Mouse (Mus musculus): ENCODE data around the gene Dmac1.
"Not testable (repeated sequence)": the region's sequence is repeated elsewhere in the genome, so short reads cannot be mapped to it uniquely, and the experiment has no call there.

The Dmac1 gene

GRCm38 (mm10) chr4:75278197-75279175 is at the start of gene Dmac1:
TSS of gene Dmac1 (minus strand) at chr4:75278305.
- DNase-seq (ENCODE audit: low spot score in 2 of 2) = peak; percentile 81 to 97

GRCm38 (mm10) chr4:75315431-75315830 is 37.3 kb upstream of the Dmac1 start:
- no peak for DNase-seq (ENCODE audit: low spot score in 2 of 2)

- DNase-seq (ENCODE audit: low spot score in 2 of 2) = no peak
Measured at GRCm38 (mm10) chr4:75315007-75315406, 36.9 kb upstream of the Dmac1 start.

DNA sequence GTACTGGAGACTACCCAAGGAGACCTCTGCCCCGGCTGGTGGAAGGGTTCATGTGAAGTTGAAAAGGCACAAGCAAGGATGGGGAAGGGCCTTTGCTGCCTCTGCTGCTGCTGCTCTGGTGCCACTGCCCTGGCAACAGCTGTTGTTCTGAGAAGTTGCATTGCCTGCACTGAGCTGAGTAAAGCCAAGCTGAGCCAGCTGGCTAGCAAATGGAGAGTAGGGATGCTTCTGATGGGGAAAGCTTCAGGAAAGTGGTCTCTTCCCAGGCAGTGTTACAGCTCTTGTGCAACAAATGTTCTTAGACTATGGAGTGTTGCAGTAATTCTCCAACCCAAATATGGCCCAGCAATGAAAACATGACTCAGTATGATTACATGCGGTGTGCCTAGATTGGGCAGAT is 33.8 kb upstream of the Dmac1 start:
- DNase-seq (ENCODE audit: low spot score in 2 of 2) = no peak

- no peak for DNase-seq (ENCODE audit: low spot score in 2 of 2)
Measured at GRCm38 (mm10) chr4:75311305-75311704, 33.2 kb upstream of the Dmac1 start.

DNA sequence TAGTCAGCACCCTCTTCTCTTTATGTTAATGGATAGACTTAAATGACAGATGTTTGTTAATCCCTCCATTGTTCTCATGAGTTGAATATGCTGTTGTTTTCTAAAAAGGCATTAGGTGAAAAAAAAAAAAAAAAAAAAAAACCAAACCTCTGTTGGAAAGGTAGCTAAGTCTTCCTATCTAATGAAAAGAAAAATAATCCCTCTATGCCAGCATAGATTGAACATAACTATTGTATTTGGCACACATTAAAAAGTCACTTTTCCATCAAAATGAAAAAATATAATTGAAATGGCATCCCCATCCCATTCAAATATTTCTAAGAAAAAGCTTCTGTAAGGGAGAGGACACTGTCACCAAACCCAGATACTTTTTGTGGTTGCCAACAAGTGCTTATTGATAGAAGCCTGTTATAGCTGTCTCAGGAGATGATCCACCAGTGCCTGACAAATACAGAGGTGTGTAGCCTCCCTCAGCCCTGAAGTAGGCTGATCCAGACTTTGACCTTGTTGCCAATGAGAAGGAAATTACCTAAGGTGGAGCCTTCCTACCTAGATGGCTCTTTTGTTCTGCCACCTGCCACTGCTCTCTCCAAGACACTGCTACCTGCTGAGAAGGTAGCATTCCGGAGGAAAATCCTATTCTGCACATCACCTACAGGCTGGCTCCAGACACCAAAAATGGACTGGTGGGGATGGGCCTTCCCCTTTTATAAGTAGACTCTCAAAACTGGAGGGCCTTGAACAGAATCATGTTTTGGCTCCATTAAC is 22.3 kb upstream of the Dmac1 start:
- no peak for DNase-seq (ENCODE audit: low spot score in 2 of 2)

GRCm38 (mm10) chr4:75292315-75292714 is 14.2 kb upstream of the Dmac1 start:
- DNase-seq (ENCODE audit: low spot score in 2 of 2) = no peak

GRCm38 (mm10) chr4:75291142-75291541 is 13.0 kb upstream of the Dmac1 start:
- DNase-seq (ENCODE audit: low spot score in 2 of 2) = no peak

DNA sequence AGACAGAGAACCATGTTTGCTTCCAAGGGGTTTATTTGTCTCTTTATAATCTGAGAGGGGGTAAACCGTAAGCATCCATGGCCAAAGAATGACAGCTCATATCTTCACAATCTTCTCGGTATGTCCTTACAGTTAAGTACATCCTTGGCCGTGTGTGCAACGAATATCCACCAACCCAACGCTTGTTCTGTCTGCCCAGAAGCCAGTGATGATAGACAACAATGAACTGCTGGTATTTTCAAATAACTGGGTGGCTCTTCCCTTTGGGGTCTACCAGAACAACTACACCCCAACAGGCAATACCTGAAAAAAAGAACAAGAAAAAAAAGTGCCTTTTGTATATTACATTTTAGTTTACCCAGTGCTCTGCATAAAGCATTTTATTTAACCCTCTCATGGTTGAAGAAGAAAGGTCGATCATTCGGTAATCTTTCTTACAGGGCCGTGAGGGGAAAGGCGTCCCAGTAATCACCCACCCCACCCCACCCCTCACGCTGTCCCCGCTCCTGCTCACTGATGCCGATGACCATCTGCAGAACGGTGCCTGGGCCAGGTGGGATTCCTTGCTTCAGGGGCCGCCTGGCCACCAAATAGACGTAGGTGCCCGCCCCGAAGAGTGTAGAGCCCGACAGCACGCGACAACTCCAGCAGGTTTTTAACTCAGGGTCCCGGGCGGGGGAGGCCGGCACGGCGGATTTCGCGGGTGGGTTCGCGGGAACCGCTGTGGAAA is 473 bp downstream of the Dmac1 start:
- DNase-seq (ENCODE audit: low spot score in 2 of 2) = no peak

- DNase-seq (ENCODE audit: low spot score in 2 of 2) = no peak
Measured at GRCm38 (mm10) chr4:75275737-75276136, 2.4 kb downstream of the Dmac1 start.

DNA sequence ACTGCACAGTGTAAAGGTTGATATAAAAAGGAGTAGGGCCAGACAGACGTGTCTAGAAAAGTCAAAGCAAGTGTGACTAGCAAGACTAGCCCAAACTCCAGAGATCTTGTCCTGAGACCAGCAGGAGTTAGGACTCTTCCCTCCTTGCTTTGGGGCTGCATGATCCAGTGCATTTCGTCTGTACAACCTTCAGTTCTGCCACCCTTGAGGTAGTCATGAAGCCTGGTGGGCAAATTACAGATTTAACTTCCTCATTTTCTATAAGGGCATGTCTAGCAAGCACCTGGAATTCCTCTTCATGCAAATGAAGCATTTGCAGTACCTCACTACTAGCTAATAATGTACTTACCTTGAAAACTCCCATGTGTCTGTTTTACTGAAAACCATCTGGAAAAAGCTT is 10.2 kb downstream of the Dmac1 start:
- no peak for DNase-seq (ENCODE audit: low spot score in 2 of 2)

DNA sequence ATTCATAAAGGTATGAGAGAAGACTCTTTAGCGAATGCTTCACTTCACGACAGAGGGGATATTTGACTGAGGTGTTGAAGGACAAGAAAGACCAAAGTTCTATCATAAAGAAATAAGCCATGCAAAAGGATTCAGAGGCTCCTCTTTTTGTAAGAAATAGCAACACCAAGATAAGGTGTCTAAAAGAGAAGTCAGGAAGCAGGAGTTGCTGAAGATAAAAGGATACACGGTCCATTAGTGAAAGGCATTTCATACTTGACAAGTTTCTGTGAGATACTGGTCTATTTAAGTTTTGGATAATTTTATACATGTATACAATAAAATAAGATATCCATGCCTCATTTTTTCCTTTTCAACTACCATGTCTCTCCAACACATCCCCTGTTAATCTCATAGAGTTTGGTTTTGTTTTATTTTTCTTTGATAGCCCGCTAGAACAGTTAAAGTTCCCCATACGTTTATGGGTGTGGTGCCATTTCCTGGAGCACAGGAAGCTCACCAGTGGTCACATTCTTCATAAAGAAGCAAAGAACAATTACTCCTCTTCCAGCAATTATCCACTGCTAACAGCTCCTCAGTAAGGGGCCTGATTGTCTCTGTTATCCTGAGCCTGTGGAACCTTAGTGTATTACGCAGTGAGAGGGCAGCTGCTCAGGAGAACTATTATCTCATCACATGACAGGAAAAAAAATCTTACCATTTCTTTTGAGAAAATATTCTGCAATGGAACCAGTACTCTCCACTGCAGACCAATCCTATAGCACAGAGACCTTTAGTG is 11.1 kb downstream of the Dmac1 start:
- no peak for DNase-seq (ENCODE audit: low spot score in 2 of 2)

- no peak for DNase-seq (ENCODE audit: low spot score in 2 of 2)
Measured at GRCm38 (mm10) chr4:75264219-75264618, 13.9 kb downstream of the Dmac1 start.

DNA sequence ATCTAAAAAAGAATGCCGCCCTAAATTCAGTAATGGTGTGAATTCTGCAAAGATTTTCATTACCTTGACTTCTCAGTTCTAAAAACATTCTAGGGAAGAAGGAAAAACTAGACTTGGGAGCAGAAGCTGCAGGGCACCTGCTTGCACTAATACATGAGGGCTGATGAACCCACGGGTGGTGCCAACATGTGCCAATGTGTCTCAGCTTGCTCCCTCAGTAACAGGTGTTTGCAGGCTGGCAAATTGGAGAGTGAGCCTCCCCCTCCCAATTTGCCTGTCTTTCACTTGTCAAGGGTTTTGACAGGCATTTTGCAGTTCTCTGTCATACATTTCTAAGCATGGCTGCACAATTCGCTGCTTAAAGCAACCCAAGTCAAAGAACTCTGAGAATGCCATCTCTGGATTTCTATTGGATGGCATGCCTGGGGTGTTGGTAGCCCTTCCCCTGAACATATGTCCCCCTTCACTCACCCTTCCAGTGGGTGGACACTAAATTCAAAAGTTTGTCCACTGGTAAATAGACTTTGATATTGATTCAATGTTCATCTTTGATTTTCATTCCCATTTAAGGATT is 14.5 kb downstream of the Dmac1 start:
- DNase-seq (ENCODE audit: low spot score in 2 of 2) = peak in 1 of 2 experiments; percentile 20

- DNase-seq (ENCODE audit: low spot score in 2 of 2) = peak in 1 of 2 experiments; percentile 16
Measured at GRCm38 (mm10) chr4:75262423-75262822, 15.7 kb downstream of the Dmac1 start.

DNA sequence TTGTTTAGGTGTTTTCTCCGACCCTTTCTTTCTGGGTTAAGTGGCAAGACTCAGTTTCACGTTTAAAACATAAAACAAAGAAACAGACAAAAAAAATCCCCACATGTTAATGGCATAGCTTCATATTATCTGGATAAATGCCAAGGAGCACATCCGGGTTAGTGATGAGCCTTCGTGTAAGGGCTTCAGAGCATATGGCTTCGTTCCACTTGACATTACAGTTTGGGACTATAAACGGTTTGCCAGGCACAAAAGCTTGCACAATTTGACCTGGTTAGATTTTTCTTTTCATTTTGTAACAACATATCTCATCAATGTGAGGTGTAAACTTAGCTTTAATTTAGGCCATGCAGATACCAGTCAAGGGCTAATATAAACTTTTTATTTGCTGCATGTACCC is 17.9 kb downstream of the Dmac1 start:
- no peak for DNase-seq (ENCODE audit: low spot score in 2 of 2)

DNA sequence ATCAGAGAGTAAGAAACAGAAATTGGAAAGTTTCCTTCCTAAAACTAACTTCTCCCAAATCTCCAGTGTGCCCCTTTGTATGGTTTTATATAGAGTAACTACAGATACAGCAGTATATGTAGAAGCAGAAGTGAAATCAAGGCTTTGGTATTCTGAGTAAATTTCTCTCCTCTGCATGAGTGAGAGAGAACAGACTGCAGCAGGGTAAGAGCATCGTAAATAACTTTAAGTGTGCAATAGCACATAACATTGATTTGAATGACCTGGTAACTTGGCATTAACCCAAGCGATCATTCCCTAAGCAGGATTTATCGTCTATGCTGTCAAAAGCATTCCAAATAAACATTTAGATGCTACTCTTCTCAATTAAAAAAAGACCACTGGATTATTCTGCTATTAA is 18.7 kb downstream of the Dmac1 start:
- DNase-seq (ENCODE audit: low spot score in 2 of 2) = no peak

- not testable (repeated sequence) for DNase-seq (ENCODE audit: low spot score in 2 of 2)
Measured at GRCm38 (mm10) chr4:75234602-75235001, 43.5 kb downstream of the Dmac1 start.
